Mouse (Mus musculus) urinary bladder, adult 2 months (tissue): ENCODE results near the gene Mss51. TPM values are rescaled to one million over a fixed set of nuclear protein-coding genes. Genes with fewer than 3 reads are reported as not detected.

Experiments used
- DNase-seq: peaks from one replicate; pipeline ENCODE4 v3.0.0; 2022; ENCODE audit warnings: low spot score
- polyA plus RNA-seq: library from polyadenylated mRNA; depleted of rRNA; stranded (reverse); fragments of >200 nt; gene quantifications from 2 replicates; pipeline ENCODE4 v1.2.3, GENCODE M21; 2012; rRNA removed

Gene Mss51
- 0.87 and 1.3 TPM in 2 replicates for polyA plus RNA-seq

GRCm38 (mm10) chr14:20496603-20497002 lies at the start of gene Mss51:
Mss51 (minus strand) TSS chr14:20496901.
- DNase-seq, result no peak

- DNase-seq, result no peak
Measured at GRCm38 (mm10) chr14:20546415-20546814, 49.7 kb upstream of the Mss51 start, which contains the start of gene Ppp3cb. Ppp3cb (minus strand) TSS chr14:20546573.

DNA sequence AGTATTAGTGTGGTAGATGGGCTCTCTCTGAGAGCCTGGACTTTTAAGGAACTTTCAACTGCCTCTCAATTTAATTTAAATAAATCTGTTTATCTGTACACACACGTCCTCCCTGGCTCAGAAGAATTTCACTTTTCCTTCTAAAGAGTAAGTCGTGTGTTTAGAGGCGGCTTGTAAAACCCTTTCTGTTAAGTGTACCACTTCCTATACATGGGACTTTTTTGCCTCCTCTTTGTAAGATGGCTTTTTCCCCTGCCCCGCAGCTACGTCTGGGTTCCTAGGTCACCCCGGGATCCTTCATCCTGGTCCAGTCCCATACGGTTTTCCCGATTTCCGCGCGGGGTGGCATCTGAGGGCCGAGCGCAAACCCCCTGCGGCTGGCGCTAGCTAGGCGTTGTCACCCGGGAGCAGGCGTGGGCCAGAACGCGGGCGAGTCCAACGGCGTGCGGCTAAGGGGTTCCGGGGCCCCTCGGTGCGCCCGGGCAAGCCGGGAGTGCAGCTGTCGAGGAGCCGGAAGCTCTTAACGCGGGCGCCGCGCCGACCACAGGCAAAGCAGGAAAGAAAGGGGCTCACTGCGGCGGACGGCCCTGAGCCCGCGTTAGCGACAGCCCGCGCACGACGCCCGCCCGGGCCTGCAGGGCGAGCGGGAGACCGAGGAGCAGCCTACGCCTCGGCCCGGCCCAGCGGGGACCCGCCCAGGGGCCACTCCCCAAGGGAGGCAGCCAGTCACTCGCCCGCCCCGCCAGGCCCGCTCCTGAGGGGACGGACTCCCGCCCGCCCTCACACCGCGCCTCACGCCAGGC lies 49.0 kb upstream of the Mss51 start:
- DNase-seq, result peak; percentile 93

- no peak for DNase-seq
Measured at GRCm38 (mm10) chr14:20544467-20545411, 48.0 kb upstream of the Mss51 start.

GRCm38 (mm10) chr14:20529643-20530042 lies 32.9 kb upstream of the Mss51 start:
- no peak for DNase-seq

DNA sequence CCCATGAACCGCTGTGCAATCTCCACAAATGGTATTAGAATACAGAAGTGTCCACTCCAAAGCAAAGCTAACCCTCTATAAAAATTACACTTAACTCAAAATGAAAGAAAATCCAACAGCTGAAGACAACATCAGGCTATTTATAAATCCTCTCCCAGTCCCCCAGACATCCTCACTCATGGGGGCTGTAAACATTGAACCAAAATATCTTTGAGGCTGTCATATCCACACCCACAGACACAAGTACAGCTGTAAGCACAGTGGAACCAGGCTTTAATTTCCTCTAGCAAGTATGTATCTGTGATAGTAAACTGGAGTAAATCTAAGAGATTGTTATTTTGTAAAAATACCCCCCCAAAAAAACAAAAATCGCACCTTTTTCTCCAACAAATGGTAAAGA lies 23.5 kb upstream of the Mss51 start:
- no peak for DNase-seq

GRCm38 (mm10) chr14:20508424-20508823 lies 11.7 kb upstream of the Mss51 start:
- no peak for DNase-seq

DNA sequence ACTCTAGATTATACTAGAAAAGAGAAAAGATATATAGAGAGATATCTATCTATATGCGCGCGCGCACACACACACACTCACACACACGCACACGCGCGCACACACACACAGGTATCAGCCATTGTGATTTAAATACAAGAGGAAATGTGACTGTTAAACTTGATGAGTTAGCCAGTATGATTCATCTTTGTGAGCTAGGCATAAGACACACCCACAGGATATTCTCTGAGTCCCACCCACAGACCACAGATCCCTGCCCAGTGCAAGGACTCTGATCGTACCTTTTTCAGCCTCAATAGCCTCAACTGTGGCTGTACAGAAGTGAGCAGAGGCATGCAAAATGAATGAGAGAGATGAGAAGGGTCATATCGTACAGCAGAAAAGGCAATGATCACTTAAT lies 6.3 kb upstream of the Mss51 start:
- no peak for DNase-seq

- no peak for DNase-seq
Measured at GRCm38 (mm10) chr14:20499982-20500381, 3.3 kb upstream of the Mss51 start.

DNA sequence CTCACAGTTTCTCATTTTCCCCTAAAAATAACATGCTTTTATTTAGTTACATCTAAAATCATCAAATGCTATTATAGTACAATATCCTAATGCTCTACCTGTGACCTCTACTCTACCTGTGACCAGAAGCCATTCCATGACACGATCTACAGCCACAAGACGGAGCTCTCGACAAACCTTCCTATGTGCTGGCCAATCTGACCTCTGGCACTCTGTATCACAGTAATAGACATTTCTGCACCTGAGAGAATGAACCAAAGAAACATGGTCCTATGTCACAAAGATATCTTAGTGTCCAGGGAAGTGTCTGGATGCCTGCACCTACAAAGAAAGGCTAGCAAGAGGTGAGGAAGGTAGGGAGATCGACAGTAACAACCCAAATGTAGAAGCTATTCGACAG lies 10.7 kb downstream of the Mss51 start:
- no peak for DNase-seq

DNA sequence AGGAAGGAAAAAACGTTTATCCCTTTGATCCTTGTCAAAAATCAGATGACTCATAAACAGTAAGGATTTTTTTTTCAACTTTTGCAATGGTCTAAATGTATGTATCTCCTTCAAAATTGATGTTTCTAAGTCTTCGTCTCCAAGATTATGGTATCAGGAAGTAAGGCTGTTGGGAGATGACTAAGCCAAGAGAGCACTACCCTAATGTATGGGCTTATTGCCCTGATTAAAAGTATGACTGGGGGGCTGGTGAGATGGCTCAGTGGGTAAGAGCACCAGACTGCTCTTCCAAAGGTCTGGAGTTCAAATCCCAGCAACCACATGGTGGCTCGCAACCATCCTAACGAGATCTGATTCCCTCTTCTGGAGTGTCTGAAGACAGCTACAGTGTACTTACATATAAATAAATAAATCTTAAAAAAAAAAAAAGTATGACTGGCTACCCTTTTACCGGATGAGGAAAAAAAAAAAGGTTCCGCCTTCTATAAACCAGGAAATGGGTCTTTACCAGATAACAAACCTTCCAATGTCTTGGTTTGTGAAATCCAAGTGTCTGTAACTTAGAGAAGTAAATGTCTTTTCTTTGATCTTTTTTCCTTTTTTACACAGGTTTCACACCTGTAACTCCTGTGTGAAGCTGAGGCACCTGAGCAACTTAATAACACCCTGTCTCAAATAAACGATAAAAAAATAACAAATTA lies 14.5 kb downstream of the Mss51 start:
- DNase-seq, result no peak

DNA sequence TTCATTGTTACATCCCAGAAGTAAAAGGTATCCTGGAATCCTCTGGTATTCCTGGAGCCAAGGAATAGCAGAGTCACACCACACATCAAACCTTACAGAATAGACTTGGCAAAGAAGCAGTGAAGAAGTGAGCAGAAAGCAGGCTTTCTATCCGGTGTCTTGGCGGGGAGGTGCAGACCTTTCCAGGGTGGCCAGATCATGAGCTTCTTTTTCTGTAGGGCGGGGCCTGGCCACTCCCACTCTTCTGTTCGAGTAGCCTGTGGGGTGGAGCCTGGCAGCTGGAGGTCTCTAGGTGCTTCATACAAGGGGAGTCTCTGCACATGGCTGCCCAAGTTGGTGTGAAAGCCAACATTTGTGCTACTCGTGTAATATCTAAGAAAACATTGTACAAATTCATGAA lies 15.5 kb downstream of the Mss51 start:
- no peak for DNase-seq

- DNase-seq, result no peak
Measured at GRCm38 (mm10) chr14:20480195-20480579, 16.5 kb downstream of the Mss51 start.

DNA sequence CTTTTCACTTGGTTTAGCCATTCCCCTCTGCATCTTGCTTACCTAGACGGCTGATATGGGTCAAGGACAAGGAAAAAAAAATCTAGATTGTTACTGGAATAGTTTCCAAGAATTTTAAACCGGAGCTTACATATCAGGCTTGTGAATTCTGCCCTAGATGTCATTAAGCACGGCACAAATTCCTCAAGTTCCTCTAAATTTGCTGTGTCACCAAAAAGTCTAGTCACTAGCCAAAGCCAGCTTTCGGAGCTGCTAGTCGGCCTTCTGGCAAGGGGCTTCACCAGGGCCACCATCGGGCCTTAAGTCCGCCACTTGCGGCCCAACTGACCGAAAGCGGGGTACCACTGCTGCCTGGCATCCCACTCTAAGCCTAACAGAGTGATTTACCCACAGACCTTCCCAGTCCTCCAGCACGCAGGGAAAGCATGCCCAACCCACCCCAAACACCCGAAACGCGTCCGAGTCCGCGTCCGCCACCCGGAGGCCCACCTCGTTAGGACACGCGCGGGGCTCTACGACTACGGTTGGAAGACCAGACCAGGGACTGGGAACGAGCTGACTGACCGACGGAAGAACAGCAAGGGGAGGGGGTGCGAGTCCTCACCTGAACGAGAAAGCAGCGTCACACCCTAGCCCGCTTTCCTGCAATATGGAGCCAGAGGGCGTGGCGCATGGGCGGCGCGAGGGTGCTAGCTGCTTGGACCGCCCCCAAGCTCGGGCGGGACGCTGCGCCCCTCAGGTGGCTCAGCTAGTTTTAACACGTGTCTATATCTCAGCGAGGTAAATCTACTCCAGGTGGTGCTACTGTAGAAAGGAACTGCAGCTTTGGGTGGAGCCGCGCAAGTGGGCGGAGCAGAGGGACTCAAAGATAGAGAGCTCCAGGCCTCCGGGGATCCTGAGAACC lies 17.2 kb downstream of the Mss51 start, which contains the start of gene Anxa7:
Gene Anxa7, minus strand, starts transcription at position 843 of the 904 bp plus-strand sequence.
- DNase-seq, result peak; percentile 77

GRCm38 (mm10) chr14:20478801-20479200 lies 17.9 kb downstream of the Mss51 start:
- DNase-seq, result no peak

DNA sequence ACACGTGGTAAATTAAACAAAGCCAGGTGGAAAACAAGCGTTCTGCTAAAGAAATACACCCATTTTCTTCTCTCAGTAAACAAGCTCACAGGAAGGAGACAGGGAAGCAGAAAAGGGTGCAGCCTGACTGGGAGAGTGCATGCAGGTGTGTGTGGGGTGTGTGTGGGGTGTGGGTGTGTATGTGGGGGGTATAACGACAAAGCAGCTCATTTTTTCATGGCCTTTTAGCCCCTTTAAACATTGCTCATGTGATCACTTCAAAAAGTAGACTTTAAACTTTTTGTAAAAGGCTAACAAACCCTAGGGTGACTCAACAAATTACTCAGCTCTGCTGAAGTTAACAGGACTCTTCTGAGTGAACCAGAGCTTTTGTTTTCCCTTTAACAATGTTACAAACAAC lies 18.3 kb downstream of the Mss51 start:
- DNase-seq, result no peak

GRCm38 (mm10) chr14:20477261-20478025 lies 19.3 kb downstream of the Mss51 start:
- no peak for DNase-seq

- no peak for DNase-seq
Measured at GRCm38 (mm10) chr14:20460216-20460615, 36.5 kb downstream of the Mss51 start.

DNA sequence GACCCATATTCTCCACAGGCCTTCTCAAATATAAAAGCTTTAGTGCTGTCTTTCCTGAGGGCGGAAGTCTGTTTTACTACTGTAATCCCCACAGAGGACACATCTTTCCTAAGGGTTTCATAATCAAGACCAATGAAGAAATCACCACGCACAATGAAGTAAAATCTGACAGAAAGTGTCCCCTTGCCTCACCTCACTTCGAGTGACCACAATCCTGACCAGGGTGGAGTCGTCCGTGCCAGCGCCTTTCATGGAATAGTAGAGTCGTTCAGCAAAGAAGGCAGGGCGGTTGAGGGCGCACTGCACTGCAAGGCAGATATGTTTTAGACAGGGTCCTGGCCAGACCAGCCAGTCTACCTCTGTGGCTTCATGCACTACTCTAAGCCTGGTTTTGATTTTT lies 38.3 kb downstream of the Mss51 start:
- DNase-seq, result no peak

DNA sequence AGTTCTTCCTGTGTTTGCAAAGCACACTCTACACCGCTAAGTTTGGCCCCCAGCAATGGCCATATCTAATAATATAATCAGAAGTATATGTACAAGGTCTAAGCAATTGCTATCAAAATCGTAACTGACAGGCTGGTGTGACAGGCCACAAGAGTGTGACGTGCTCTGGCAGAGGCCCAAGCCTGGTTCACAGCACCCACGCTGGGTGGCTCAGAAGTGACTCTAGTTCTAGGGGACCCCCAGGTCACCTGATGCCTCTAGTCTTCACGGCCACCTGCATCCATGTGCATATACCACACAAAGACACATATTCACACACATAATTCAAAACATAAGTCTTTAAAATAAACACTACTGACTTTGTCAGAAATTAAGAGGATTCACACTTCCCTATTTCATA lies 43.8 kb downstream of the Mss51 start:
- DNase-seq, result no peak
